Mouse (Mus musculus) limb, embryonic 10.5 days (tissue): ENCODE results near the gene Pawr. TPM values are rescaled to one million over a fixed set of nuclear protein-coding genes. Genes with fewer than 3 reads are reported as not detected.
A peak's percentile ranks its signal among the peaks of the same experiment; 100 is the strongest.

Experiments used
- DNase-seq: peaks from one replicate; pipeline ENCODE4 v3.0.0-alpha.2; 2017; ENCODE audit warnings: low spot score
- H3K27ac ChIP-seq: fragments of 300-500 bp; sonication (generic); 2 replicates; pipeline ENCODE4 v1.5.1; 2016; ENCODE audit warnings: mild to moderate bottlenecking
- H3K27me3 ChIP-seq: fragments of 300-500 bp; sonication (generic); 2 replicates; pipeline ENCODE4 v1.6.1; 2016; ENCODE audit warnings: low read depth, mild to moderate bottlenecking; ENCODE audit not compliant: poor library complexity, severe bottlenecking
- H3K36me3 ChIP-seq: fragments of 300-500 bp; sonication (generic); 2 replicates; pipeline ENCODE4 v1.6.1; 2016; ENCODE audit warnings: mild to moderate bottlenecking, moderate library complexity
- H3K4me1 ChIP-seq: fragments of 300-500 bp; sonication (generic); 2 replicates; pipeline ENCODE4 v1.6.1; 2016
- H3K4me3 ChIP-seq: fragments of 300-500 bp; sonication (generic); 2 replicates; pipeline ENCODE4 v1.5.1; 2016; ENCODE audit warnings: mild to moderate bottlenecking, moderate library complexity
- H3K9me3 ChIP-seq: fragments of 300-500 bp; sonication (generic); replicated peaks from 2 replicates; pipeline ENCODE4 v1.6.1; 2016; ENCODE audit warnings: mild to moderate bottlenecking
- WGBS: fragments of 180-500 bp; shearing (Covaris S2); methylation state at CpG from one replicate; pipeline ENCODE4 v1.1.7; 2016; 5-methylcytosine and 5-hydroxymethylcytosine counted together
- polyA plus RNA-seq: library from polyadenylated mRNA; unstranded; fragments of >200 nt; fragmentation: Nextera tagmentation; extraction: Ambion mirVana; gene quantifications from 2 replicates; pipeline ENCODE4 v1.2.1, GENCODE M21; 2016

Gene Pawr
- polyA plus RNA-seq, 1 experiment from 2014 or later: 4.3 TPM

- Histone ChIP-seq H3K27me3 (peaks cover 34% of the 10 kb centered on the region), H3K4me1 (peaks cover 20% of the 10 kb centered on the region), H3K4me3 (no peak overlapping the region), H3K9me3 (no peaks in the 10 kb centered on the region), H3K36me3 (no peaks in the 10 kb centered on the region), H3K27ac (no peak overlapping the region)
- 91% methylated on average over 12 of the region's 12 CpGs for WGBS
- no peak for DNase-seq
These were observed 2.9 kb upstream of the Pawr start for GRCm38 (mm10) chr10:108328983-108329382.

DNA sequence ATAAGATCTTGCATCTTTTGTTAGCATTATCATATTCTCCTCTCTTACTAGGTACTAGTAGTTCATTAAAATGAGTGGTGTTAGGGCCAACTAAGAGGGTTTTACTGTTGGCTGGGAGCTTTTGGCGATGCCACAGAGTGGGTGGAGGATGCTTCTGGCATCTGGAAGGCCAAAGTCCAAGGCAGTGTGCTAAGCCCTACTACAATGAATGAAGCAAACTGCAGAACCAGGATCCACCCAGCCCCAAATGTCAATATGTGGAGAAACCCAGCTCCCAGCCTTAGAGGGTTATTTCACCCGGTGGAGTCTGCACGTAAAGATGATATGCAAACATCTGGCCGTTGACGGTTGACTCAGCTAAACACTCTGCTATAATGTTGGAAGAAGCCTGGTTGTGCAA is 2.1 kb upstream of the Pawr start:
- no peak for DNase-seq
- Histone ChIP-seq H3K9me3 (no peaks in the 10 kb centered on the region), H3K27me3 (peaks cover 38% of the 10 kb centered on the region), H3K27ac (no peak overlapping the region), H3K4me3 (no peak overlapping the region), H3K4me1 (peaks cover 20% of the 10 kb centered on the region), H3K36me3 (no peaks in the 10 kb centered on the region)
- 91% methylated on average over 5 of the region's 5 CpGs for WGBS

DNA sequence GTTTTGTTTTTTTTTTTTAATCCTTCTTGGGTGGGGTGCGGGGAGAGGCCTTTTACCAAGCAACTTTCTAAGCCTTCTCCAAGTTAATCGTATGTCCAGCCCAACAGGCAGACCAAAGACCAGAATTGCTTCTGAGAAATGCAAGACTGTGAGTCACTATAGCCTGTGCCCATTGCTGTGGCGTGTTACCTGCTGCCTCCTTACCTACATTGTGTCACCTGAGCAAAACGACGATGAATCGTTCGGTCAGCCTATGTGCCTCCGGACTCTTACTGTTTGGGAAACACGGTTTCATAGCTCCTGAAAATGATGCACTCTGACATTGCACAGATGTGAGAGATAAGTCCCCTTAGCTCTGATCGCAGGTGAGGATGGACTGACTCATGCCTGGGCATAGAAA is 957 bp upstream of the Pawr start:
- DNase-seq: no peak
- whole genome bisulfite sequencing: 9% methylated on average over 10 of the region's 10 CpGs
- H3K4me3 ChIP-seq: peak overlapping the region; percentile 80

GRCm38 (mm10) chr10:108332571-108333541 is 935 bp downstream of the Pawr start:
- Histone ChIP-seq H3K36me3 (no peaks in the 10 kb centered on the region), H3K9me3 (no peaks in the 10 kb centered on the region), H3K4me3 (peak overlapping the region; percentile 80), H3K27ac (peak overlapping the region; percentile 85), H3K4me1 (peaks cover 20% of the 10 kb centered on the region), H3K27me3 (peaks cover 38% of the 10 kb centered on the region)
- DNase-seq: peak; percentile 72
- WGBS: under 1% methylated on average over 119 of the region's 129 CpGs

More for the DNA sequence above, 957 bp upstream of the Pawr start:
- no peak overlapping the region for H3K27ac ChIP-seq
- H3K27me3 ChIP-seq: peaks cover 38% of the 10 kb centered on the region
- H3K36me3 ChIP-seq: no peaks in the 10 kb centered on the region
- H3K9me3 ChIP-seq: no peaks in the 10 kb centered on the region
- H3K4me1 ChIP-seq: peaks cover 20% of the 10 kb centered on the region

DNA sequence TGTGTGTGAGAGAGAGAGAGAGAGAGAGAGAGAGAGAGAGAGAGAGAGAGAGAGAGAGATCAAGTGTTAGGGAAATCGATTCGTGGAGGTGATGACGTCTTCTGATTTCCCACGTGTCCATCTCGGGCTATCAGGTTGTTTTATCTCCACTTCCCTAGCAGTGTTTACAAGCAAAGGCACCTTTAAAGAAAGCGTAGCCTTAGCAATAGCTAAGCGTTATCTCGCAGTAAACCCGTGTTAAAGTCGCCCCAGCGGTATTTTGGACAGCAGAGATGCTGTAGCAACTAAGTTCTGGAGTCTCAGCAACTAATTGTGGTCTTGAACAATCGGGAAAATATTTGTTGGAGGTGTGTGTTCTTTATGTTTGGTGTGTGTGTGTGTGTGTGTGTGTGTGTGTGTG is 1.7 kb downstream of the Pawr start:
- peaks cover 38% of the 10 kb centered on the region for H3K27me3 ChIP-seq
- no peak for DNase-seq
- no peaks in the 10 kb centered on the region for H3K9me3 ChIP-seq
- no peak overlapping the region for H3K27ac ChIP-seq
- 6% methylated on average over 12 of the region's 12 CpGs for WGBS
- H3K4me1 ChIP-seq: peaks cover 20% of the 10 kb centered on the region
- peak overlapping the region; percentile 80 for H3K4me3 ChIP-seq
- no peaks in the 10 kb centered on the region for H3K36me3 ChIP-seq

GRCm38 (mm10) chr10:108334096-108334495 is 2.2 kb downstream of the Pawr start:
- Histone ChIP-seq H3K9me3 (no peaks in the 10 kb centered on the region), H3K36me3 (no peaks in the 10 kb centered on the region), H3K27me3 (peaks cover 38% of the 10 kb centered on the region), H3K4me1 (peaks cover 20% of the 10 kb centered on the region), H3K4me3 (no peak overlapping the region), H3K27ac (no peak overlapping the region)
- no peak for DNase-seq
- WGBS: 49% methylated on average over 1 of the region's 1 CpGs

GRCm38 (mm10) chr10:108335736-108336292 is 3.9 kb downstream of the Pawr start:
- no peak overlapping the region for H3K27ac ChIP-seq
- WGBS: 91% methylated on average over 10 of the region's 10 CpGs
- no peak overlapping the region for H3K4me3 ChIP-seq
- no peaks in the 10 kb centered on the region for H3K9me3 ChIP-seq
- H3K36me3 ChIP-seq: no peaks in the 10 kb centered on the region
- H3K4me1 ChIP-seq: peaks cover 20% of the 10 kb centered on the region
- H3K27me3 ChIP-seq: peaks cover 25% of the 10 kb centered on the region
- no peak for DNase-seq

GRCm38 (mm10) chr10:108336581-108336980 is 4.7 kb downstream of the Pawr start:
- no peaks in the 10 kb centered on the region for H3K9me3 ChIP-seq
- H3K4me3 ChIP-seq: no peak overlapping the region
- DNase-seq: no peak
- peaks cover 14% of the 10 kb centered on the region for H3K4me1 ChIP-seq
- 92% methylated on average over 9 of the region's 9 CpGs for WGBS
- no peaks in the 10 kb centered on the region for H3K36me3 ChIP-seq
- H3K27ac ChIP-seq: no peak overlapping the region
- peaks cover 17% of the 10 kb centered on the region for H3K27me3 ChIP-seq

- H3K9me3 ChIP-seq: no peaks in the 10 kb centered on the region
- no peaks in the 10 kb centered on the region for H3K36me3 ChIP-seq
- H3K27me3 ChIP-seq: peaks cover 11% of the 10 kb centered on the region; the same call in 1 of the 2 replicates
- H3K4me1 ChIP-seq: peaks cover 4% of the 10 kb centered on the region
- no peak overlapping the region for H3K27ac ChIP-seq
- WGBS: 93% methylated on average over 22 of the region's 22 CpGs
- H3K4me3 ChIP-seq: no peak overlapping the region
- no peak for DNase-seq
These were observed 6.4 kb downstream of the Pawr start for GRCm38 (mm10) chr10:108338055-108338961.

- H3K4me3 ChIP-seq: no peak overlapping the region
- H3K4me1 ChIP-seq: no peaks in the 10 kb centered on the region
- no peak overlapping the region for H3K27ac ChIP-seq
- 0 out of 2 replicates have a peak, but pooled peaks cover 2% of the 10 kb centered on the region for H3K27me3 ChIP-seq
- no peaks in the 10 kb centered on the region for H3K9me3 ChIP-seq
- H3K36me3 ChIP-seq: no peaks in the 10 kb centered on the region
- DNase-seq: no peak
- 90% methylated on average over 5 of the region's 5 CpGs for WGBS
These were observed 7.2 kb downstream of the Pawr start for GRCm38 (mm10) chr10:108339118-108339517.

- Histone ChIP-seq H3K9me3 (no peaks in the 10 kb centered on the region), H3K27me3 (no peaks in the 10 kb centered on the region), H3K4me1 (no peaks in the 10 kb centered on the region), H3K4me3 (no peak overlapping the region), H3K27ac (no peak overlapping the region), H3K36me3 (no peaks in the 10 kb centered on the region)
- DNase-seq: no peak
- 91% methylated on average over 4 of the region's 4 CpGs for WGBS
These were observed 8.0 kb downstream of the Pawr start for GRCm38 (mm10) chr10:108339872-108340271.

GRCm38 (mm10) chr10:108343734-108344133 is 11.8 kb downstream of the Pawr start:
- Histone ChIP-seq H3K27ac (no peak overlapping the region), H3K4me3 (no peak overlapping the region), H3K36me3 (0 out of 2 replicates have a peak, but pooled peaks cover 3% of the 10 kb centered on the region), H3K9me3 (no peaks in the 10 kb centered on the region), H3K27me3 (no peaks in the 10 kb centered on the region), H3K4me1 (no peaks in the 10 kb centered on the region)
- DNase-seq: no peak
